7 mouse cellular contexts compared by ENCODE assay signal in genomic region chr12:110398351-110398750, GRCm38 (mm10). TPM values are rescaled to one million over a fixed set of nuclear protein-coding genes. Genes with fewer than 3 reads are reported as not detected.
DNase-seq lines count a peak whose midpoint lies in the region; ATAC-seq and TF ChIP-seq lines count a peak whose summit lies in the region.

No protein-coding gene starts in this region.

- TF ChIP-seq EP300 in lung, postnatal 0 days (IDR thresholded peaks at IDR 0.05), result no peak

- no peak for ATAC-seq in lung, postnatal 0 days

- no peak overlapping the region for H3K9ac ChIP-seq in lung, postnatal 0 days (replicated peaks; ENCODE audit: low read depth)

- H3ac ChIP-seq in C2C12 (ENCODE audit: control insufficient read depth, insufficient read length, low read depth), result no peak overlapping the region

- DNase-seq in c-Kit-positive CD71-negative TER-119-negative erythroid progenitor cells, embryonic 14.5 days (ENCODE audit: low read depth), result peak; percentile 60
- peak; percentile 77 for DNase-seq in forelimb bud, embryonic 11.5 days (ENCODE audit: low read depth, low spot score)
- DNase-seq in kidney, postnatal 4 days, result peak; percentile 87
- peak; percentile 67 for DNase-seq in lung, postnatal 0 days (ENCODE audit: low spot score)
- peak; percentile 79 for DNase-seq in right cerebral cortex, postnatal 25 days

- no peaks in the 10 kb centered on the region for H3K79me2 ChIP-seq in C2C12 (ENCODE audit: control insufficient read depth, insufficient read depth)

- peaks cover 5% of the 10 kb centered on the region for H3K4me1 ChIP-seq in E14TG2a.4 (replicated peaks; ENCODE audit: low read depth, low read length)
- no peaks in the 10 kb centered on the region for H3K4me1 ChIP-seq in lung, postnatal 0 days (ENCODE audit: insufficient read depth, low read depth, low read length)

- no peaks in the 10 kb centered on the region for H3K79me3 ChIP-seq in C2C12 (ENCODE audit: low read depth)

- peaks cover 8% of the 10 kb centered on the region for H3K9me3 ChIP-seq in E14TG2a.4 (ENCODE audit: low read length)
- no peaks in the 10 kb centered on the region for H3K9me3 ChIP-seq in lung, postnatal 0 days (ENCODE audit: low read length)

- H3K27ac ChIP-seq in lung, postnatal 0 days (ENCODE audit: low read length), result no peak overlapping the region

- H3K27me3 ChIP-seq in C2C12 (ENCODE audit: control insufficient read depth, insufficient read depth, insufficient read length) (peaks cover 3% of the 10 kb centered on the region), E14TG2a.4 (ENCODE audit: insufficient read depth, low read length) (peaks cover 7% of the 10 kb centered on the region; the same call in 1 of the 2 replicates)
- H3K27me3 ChIP-seq in lung, postnatal 0 days (replicated peaks; ENCODE audit: insufficient read depth, low read length), result no peaks in the 10 kb centered on the region

- H3K4me3 ChIP-seq in C2C12 (ENCODE audit: insufficient read depth, poor library complexity, severe bottlenecking), result no peak overlapping the region
- H3K4me3 ChIP-seq in E14TG2a.4 (replicated peaks; ENCODE audit: low read length), result no peak overlapping the region
- H3K4me3 ChIP-seq in lung, postnatal 0 days (ENCODE audit: low read depth, low read length), result no peak overlapping the region

- H3K36me3 ChIP-seq in C2C12 (ENCODE audit: control insufficient read depth, insufficient read depth), result no peaks in the 10 kb centered on the region
- peaks cover 2% of the 10 kb centered on the region; the same call in 1 of the 2 replicates for H3K36me3 ChIP-seq in E14TG2a.4 (ENCODE audit: insufficient read depth, low read length)
- H3K36me3 ChIP-seq in lung, postnatal 0 days (ENCODE audit: insufficient read depth, low read length), result no peaks in the 10 kb centered on the region

- H3K4me2 ChIP-seq in lung, postnatal 0 days (replicated peaks; ENCODE audit: low read depth, low read length), result no peak overlapping the region

- WGBS in lung, postnatal 0 days, result 22% methylated on average over 8 of the region's 8 CpGs

- TF ChIP-seq CTCF in C2C12 (IDR thresholded peaks at IDR 0.05; ENCODE audit: control insufficient read depth, insufficient read depth, insufficient read length) (peak; percentile 68), E14TG2a.4 (conservative IDR thresholded peaks at IDR 0.05; ENCODE audit: low read length) (peak; percentile 82)
- peak; percentile 90 for TF ChIP-seq CTCF in lung, postnatal 0 days (IDR thresholded peaks at IDR 0.05)

TF ChIP-seq in C2C12, 6 proteins besides CTCF, POLR2A, EP300 and RAD21:
- no peak for TF ChIP-seq USF1 (IDR thresholded peaks at IDR 0.05; ENCODE audit: low read depth)
- TF ChIP-seq MYOD1 (IDR thresholded peaks at IDR 0.05; ENCODE audit: control insufficient read depth, insufficient read length, low read depth), result no peak
- TF ChIP-seq CEBPB (IDR thresholded peaks at IDR 0.05; ENCODE audit: low read depth), result no peak

RNA-seq across cellular contexts. Expression of gene Ppp2r5c, which starts 48.6 kb away (rescaled TPM):
- polyA plus RNA-seq in C2C12 (2012; fragmentation: generic; extraction: Trizol), result 35.5 TPM
- 102 and 105 TPM in 2 replicates for polyA plus RNA-seq in lung, postnatal 0 days (2015; fragmentation: Nextera tagmentation; extraction: Ambion mirVana)
